Mouse (Mus musculus): ENCODE measurements around the gene Uso1.

- TF ChIP-seq CTCF (IDR thresholded peaks at IDR 0.05) (peak; percentile 25; the same call in 1 of the 2 replicates), EP300 (IDR thresholded peaks at IDR 0.05; ENCODE audit: insufficient read depth, low read depth, low read length) (no peak)
These were observed 419 bp downstream of the Uso1 start for GRCm38 (mm10) chr5:92138093-92138621.

Data from heart, adult 2 months (tissue).